Mouse (Mus musculus) T-helper 2 cell (primary cell): ENCODE measurements around the gene Me3.

ENCODE experiments used
- in situ Hi-C: fragments of 300-600 bp; cut with MboI, MseI; formaldehyde crosslinking; loops from one replicate; pipeline ENCODE4 v1.15.1; 2025; ENCODE audit warnings: high pct_unique_total_duplicates

The Me3 gene

DNA sequence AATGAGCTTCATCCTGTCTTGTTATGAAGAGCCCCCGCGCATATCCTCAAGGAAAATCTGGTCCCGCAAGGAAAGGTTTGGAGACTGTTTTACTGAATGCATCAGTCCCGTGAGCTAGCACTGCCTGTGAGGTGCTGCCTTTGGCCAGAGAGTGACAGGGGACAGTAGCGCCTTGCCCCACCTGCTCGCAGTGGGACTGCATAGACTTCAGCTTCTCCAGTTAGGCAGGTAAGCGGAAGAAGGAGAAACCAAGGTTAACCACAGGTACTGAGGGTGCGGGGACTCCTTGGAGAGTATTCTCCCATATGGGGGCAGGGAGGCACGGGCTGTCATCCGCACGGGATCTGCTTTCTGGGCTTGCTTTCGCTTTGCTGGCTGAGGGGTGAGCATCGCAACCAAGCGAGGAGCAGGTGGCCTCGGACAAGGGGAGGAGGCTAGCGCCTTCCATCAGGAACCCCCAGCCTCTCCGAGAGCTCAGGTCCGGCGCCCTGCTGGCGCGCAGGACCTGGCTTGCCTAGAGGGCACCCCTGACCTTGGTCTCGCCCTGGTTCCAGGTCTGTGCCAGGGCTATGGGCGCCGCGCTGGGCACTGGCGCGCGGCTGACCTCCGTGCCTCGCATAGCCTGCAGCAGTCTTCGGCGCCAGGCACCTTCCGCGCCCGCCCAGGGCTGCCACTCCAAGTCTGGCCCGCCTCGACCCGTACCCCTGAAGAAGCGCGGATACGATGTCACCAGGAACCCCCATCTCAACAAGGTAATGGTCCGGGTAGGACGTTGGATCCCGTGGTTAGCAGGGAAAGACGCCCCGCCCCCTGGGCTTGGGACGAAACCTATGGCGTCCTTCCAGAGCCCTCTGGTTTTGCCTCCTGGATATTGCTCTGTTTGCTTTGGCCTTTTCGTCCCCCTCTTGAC is at the start of gene Me3:
Me3 (plus strand) TSS at position 51 of the 910 bp plus-strand sequence.
- in situ Hi-C loops = loop anchor here (10.0 to 25.0 kb wide), 2 partner anchors 222 to 1820 kb away; no protein-coding TSS in a partner anchor

DNA sequence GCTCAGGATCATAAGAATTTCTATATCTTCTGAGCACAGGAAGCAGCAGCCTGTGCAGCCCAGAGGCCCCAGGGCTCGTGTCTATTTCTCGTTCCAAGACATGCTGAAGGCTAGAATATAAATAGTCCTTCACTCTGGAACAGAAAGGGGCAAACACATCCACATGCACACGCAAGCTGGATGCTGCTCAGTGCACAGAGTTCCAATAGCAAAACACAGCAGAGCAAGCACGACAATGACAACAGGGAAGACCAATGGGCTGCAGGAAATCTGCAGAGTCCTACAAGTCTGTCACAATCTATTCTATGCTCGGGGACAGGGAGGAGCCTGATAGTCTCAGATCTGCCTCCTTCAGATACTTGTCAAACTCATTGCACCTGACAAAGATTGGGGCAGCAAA is 42.2 kb upstream of the Me3 start:
- in situ Hi-C loops = no loop called here

DNA sequence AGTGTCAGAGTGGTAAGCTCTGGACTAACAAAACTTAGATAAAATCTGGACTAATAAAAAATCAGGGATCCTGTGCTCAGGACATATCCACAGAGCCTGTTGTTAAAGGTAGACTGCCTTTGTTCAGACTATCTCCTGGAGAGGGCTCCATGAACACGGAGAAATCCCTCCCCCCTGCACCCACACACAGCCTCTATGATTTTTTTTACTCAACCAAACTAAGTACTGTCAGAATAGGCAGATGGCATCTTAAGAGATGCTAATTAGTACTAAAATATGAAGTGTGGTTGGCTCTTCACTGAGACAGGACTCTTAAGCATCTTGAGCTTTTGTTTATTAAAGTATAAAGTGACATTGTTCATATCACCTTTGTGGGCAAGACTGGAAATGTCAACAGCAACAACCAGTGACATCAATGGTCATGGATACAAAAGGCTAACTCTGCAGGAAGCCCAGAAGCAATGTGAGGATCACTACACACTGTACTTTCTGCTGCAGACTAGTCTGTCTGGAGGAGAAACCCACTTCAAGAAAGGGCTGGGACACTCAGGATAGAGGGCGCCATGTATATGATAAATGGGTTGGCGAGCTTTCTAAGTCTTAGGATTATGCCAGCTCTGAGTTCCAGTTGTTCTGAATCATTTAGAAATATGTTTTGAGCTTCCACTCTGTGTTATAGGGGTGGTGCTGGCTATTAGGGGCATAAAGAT is 41.5 kb upstream of the Me3 start:
- in situ Hi-C loops = no loop called here

DNA sequence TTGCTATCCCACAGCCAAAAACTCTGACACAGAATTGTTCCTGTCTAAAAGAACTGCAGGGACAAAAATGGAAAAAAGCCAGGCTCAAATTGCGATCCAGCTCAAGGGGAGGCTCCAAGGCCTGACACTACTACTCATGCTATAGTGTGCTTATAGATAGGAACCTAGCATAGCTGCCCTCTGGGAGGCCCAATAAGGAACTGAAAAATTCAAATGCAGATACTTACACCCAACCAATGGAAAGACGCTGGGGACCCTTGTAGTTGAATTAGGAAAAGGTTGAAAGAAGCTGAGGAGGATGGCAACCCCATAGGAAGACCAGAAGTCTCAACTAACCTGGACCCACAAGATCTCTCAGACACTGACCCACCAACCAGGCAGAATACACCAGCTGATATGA is 36.4 kb upstream of the Me3 start:
- in situ Hi-C loops = no loop called here

DNA sequence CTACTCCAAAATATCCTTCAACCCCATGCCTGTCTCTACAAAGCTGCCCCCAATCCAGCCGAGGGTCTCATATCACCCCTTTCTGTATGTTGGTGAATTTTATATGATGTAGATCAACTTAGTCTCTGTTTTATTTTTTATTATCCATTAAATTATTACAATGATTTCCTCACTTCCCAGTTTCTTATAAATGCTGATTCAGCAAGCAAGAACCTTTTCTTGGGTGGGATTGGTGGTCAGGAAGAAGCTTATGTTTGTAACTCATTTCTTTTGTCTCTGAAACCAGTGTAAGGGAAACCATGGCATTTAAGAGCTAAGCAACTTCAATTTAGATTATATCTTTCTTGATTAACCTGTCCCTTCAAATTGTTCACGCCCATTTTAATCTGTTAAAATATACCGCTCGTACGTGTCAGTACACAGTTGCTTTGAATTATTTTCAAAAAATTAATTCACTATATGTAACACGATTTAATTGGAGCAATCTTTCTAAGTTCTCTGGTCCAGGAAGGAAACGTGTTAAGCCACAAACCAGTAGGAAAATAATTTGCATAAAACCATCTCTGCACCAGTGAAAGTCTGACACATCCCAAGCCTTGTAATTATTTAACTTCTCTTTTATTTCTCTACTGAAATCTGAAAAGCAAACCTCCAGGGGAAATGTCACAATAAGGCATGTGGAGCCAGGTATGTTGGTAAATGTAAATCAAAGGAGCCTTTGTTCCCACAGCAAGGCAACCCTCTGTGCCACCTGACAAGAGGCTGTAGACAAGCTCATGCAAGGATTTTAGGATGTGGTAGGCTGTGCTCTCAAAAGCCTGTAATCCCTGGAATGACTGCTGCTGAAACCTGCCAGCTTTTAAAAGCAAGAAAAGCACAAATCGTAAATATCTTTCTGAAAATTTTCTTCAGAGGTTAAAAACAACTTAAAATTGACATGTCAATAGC is 26.3 kb upstream of the Me3 start:
- in situ Hi-C loops = no loop called here

DNA sequence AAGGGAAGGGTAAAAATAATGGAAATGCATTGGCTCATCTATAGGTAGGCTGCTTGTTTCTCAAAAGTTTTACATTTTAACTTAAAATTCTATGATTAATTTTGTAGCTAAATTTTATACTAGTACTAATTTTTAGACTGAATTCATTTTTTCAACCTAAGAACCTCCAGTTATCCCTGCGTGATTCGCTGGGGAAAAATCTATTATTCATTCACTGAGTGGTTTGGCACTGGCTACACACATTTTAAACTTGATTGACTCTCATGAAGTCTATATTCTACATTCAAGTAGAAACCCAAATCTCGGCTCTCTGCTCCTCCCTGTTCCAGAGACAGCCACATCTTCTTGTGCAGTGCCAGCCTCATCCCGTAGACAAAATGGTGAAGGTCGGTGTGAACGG is 24.9 kb upstream of the Me3 start:
- in situ Hi-C loops = no loop called here

DNA sequence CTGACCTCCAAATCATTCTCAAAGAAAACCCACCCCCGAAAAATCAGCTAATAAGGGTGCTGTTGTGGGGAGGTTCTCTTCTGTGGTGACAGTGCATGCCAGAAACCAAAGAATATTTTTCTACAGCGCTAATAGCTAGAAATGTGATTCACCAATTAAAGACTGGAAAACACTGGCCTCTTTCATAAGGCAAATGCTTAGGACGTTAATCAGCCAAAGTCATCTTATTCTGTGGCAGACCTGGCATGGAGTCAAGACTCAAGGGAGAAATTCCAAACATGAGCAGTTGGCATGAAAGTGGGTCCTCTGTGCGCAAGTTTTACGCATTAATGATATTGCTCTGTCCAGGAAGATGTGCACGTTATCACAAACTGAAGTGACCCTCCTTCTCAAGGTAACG is 21.0 kb upstream of the Me3 start:
- in situ Hi-C loops = no loop called here

DNA sequence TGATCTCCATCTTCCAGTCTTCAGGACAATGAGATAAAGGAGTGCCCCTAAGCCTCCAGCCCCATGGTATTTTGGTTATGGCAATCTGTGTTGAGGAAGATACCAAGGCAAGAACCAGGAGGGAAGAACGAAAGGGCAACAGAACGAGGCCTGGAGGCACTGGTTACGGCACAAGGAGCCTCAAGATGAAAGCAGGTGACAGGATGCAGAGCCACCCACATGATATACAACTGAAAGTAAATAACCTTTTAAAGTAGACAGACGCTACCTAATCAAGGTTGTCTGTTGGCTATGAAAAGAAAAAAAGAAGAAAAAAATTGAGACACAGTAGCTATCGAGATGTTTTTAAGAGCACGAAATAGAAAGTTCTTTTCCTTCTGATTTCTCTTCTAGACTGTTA is 16.0 kb upstream of the Me3 start:
- in situ Hi-C loops = no loop called here

DNA sequence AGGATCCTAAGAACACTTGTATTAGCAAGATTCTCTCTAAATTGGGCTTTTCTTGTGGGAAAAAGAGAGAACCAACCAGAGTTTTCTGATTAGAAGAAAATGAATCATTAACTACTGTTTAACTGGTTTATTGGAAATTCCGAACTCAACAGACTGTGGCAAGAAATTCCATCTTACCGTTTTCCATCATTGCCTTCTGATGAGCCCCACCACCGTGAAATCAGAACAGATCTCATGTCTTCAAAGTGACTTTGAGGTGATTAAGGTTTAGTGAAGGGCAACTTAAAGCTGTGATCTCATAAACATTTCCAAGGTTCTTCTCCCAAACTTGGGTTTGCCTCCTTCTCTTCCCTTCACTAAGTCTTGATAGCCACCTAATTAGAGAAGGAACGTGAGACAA is 8.9 kb upstream of the Me3 start:
- in situ Hi-C loops = no loop called here

DNA sequence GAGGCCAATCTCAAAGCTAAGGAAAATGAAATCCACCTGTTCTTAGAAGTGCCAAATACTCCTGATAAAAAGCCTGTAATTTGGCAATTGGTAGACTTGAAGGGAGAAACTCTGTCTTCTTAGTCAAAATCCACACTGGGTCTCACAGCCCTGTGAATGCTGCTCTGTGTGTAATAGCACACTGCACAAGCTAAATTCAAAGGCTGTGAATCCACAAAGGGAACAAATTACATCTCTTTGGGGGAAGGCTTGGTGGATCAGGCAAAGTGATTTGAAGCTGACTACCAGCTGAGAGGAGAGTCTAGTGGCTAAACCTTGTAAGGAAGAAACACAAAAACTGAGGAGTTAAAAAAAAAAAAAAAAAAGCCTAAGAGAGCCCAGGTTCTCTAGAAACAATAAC is 4.8 kb upstream of the Me3 start:
- in situ Hi-C loops = loop anchor here (25.0 kb wide), 1 partner anchor 1815 kb away; no protein-coding TSS in a partner anchor

DNA sequence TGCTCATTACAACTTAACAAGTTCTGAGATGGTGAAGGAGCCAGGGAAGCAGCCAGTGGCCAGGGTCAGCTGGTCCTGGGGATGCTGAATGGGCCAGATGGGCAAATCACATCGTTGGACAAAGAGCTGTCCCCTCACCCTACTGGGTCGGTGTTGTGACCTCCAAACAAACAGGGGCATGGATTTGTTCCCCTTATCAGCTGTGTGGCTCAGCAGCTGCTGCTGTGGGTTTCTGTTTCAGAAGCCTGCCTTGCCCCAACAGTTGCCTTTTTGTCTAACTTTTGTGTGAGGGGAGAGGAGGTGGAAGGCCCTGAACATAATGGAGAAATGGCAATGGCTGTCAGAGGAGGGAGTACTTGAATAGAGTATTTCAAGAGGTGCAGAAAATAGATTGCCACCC is 4.2 kb upstream of the Me3 start:
- in situ Hi-C loops = loop anchor here (25.0 kb wide), 1 partner anchor 1816 kb away; no protein-coding TSS in a partner anchor

DNA sequence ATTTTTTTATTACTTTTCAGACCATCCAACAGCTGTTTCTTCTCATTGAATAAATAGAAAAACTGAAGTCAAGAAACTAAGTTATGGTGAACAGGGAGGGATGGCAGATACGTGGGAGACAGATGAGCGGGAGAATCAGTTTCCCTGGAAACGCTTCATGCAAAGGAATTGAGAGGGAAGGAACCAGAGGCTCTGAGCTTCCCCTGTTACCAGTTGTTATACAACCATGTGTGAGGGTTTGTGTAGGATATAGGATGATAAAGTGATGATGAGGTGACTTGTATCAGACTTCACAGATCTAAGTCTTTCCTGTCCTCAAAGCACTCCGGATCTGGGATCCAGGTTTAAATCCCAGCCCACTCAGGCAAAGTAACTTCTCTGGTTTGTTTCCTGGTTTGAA is 3.2 kb upstream of the Me3 start:
- in situ Hi-C loops = loop anchor here (25.0 kb wide), 1 partner anchor 1817 kb away; no protein-coding TSS in a partner anchor

DNA sequence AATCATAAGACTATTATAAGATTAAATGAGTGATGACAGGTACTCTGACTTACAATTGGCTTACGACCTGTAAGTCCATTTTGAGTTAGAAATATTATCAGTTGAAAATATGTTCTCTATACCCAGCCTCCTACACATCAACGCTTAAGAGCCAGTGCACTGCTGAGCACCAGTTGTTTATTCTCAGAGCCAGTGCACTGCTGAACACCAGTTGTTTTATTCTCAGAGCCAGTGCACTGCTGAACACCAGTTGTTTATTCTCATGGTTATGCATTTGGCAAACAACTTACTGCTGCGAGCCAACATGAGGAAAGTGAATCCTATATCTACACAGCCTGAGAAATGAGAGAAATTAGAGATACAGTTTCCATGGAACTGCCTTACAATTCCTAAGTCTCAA is 2.3 kb upstream of the Me3 start:
- in situ Hi-C loops = loop anchor here (10.0 to 25.0 kb wide), 2 partner anchors 225 to 1818 kb away; no protein-coding TSS in a partner anchor

DNA sequence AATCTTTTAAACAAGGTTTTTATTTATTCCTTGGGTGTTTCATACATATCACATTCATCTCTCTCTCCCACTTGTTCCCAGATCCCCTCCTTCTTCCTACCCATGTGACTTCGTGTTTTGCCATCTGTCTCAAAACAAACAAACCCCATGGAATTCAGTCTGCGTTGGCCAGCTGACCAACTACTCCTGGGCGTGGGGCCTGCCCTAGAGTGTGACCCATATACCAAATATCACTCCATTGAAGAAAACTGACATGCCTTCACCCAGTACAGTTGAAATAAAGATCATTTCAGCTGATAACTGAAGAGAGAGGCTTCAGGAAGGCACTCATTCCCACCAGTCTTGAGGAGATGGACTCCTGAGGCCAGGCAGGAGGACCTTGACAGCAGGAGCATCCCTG is 1.4 kb upstream of the Me3 start:
- in situ Hi-C loops = loop anchor here (10.0 to 25.0 kb wide), 2 partner anchors 224 to 1818 kb away; no protein-coding TSS in a partner anchor

DNA sequence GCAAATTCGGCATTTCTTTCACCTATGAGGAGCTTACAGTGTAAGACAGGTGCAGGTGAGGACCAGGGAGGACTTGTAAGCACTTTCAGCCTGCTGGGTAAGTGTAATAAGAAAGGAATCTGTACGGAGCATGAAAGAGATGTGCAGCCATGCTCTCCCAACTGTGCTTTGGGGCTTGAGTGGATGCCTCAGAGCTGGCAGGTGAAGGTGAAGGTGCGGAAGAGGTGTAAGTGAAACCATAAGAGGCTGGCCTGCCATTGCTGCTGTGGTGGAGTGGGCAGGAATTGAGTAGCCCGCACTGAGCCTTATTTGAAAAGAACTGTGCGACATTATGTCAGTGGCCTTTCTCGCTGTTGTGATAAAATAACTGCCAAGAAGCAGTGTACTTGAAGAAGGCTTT is 8.3 kb downstream of the Me3 start:
- in situ Hi-C loops = loop anchor here (25.0 kb wide), 1 partner anchor 1828 kb away; no protein-coding TSS in a partner anchor

DNA sequence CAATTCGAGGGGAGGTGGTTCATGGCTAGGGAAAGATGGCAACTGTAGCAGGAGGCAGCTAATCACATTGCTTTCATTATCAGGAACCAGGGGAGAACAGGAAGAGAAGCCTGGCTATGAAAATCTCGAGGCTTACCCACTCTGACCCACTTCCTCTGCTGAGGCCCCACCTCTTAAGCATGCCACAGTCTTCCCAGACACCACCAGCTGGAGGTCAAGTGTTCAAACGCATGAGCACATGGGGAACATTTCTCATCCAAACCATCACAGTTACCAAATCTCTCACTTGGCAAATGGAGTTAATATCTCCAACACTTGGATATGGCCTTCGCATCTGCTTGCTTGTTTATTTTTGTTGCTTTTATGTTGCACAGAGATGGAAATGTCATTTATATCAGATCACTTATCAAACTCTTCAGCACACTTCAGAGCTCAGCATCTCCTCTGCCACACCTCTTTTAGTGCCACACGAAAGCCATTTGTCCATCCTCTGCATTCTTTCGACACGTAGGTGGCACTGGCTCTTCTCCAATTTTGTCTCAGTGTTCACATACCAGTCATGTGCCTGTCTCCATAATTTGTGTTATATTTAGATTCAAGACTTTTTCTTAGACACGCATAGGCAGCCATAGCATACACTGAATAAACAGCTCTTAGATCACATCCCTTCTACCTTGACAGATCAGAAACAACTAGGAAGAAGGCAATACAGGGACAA is 8.9 kb downstream of the Me3 start:
- in situ Hi-C loops = loop anchor here (25.0 kb wide), 1 partner anchor 1829 kb away; no protein-coding TSS in a partner anchor

DNA sequence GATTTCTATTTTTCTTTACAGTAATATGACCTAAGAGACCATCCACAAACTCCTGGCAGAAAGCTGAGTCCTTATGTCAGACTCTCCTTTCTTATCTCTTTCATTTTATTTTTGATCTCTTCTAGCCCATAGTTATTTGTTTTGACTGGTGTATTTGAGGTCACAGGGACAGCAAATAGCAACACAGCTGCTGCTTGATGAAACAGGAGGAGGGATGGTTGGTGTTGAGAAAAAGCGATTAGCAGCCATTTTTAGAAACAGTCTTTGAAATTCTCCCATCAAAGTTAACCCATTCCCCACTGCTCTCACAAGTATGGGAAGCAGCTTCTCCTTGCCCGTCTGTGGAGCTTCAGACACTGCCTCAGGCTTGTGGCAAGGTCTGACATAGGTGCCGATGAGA is 12.8 kb downstream of the Me3 start:
- in situ Hi-C loops = loop anchor here (25.0 kb wide), 1 partner anchor 1833 kb away; no protein-coding TSS in a partner anchor

DNA sequence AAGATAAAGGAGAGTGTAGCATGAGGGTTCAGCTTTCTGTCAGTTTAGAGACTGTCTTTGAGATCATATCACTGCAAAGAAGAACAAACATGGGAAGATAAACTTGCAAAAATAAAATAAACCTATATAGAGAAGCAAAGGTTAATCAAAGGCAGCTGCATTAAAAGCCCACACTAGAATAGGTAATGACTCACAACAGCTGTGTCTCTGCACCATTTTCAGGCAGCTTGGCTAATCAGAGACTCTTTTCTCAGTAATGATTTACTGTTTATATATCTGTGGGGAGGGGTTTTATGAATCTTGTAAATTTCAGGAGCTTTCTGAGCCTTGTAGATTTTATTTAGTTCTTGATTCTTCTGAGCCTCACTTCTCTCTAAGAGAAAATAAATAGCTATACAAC is 15.7 kb downstream of the Me3 start:
- in situ Hi-C loops = loop anchor here (25.0 kb wide), 1 partner anchor 1836 kb away; no protein-coding TSS in a partner anchor

DNA sequence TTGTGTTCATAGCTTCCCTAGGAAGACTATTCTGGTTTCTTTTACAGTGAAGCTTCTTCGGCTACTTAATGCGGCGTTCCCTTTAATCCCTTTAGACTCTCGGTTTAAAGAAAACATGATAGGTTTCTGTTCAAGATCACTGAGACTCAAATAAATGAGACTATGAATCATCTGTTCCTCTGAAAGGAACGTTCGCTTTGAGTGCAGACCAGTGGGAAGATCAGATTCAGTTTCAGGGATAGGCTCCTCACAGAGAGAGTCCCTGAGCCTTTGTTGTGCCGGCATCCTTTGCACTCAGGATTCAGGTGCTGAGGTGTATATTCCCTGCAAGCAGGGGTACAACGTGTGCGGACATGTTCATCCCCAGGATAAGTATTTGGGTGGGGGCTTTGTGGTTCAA is 25.0 kb downstream of the Me3 start:
- in situ Hi-C loops = no loop called here

DNA sequence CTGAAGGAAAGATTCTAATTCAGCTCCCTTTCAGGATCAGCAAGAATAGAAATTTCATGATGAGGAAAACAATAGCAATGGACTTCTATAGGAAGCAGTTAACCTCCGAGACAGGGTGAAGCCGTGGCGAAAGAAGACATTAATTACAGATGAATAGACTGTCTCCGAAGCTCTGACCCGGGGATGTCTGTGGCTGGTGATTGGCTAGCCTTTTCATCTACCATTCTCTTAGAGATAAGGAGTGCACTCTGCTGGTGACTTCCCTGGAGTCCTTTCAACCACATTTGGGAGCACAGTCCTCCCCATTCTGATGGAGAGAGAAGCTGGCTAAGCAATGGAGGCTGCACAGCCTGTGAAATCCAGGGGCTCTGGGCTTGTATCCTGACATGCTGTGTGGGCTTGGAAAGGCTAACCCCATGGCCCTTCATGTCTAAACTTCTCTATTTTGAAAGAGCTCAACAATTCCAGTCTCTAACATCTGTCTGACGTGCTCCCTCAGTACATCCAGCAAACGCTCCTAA is 25.6 kb downstream of the Me3 start:
- in situ Hi-C loops = no loop called here
